Mouse (Mus musculus) regulatory T cell (primary cell): ENCODE results near the gene 4833439L19Rik.

Experiments
- in situ Hi-C: fragments of 300-600 bp; cut with MboI, MseI; formaldehyde crosslinking; loops from one replicate; pipeline ENCODE4 v1.15.1; 2025; ENCODE audit warnings: high pct_unique_total_duplicates

Gene 4833439L19Rik

GRCm38 (mm10) chr13:54582126-54582525, 16.9 kb upstream of the 4833439L19Rik start:
- in situ Hi-C loops = no loop called here

GRCm38 (mm10) chr13:54581385-54581784, 16.1 kb upstream of the 4833439L19Rik start:
- in situ Hi-C loops = no loop called here

DNA sequence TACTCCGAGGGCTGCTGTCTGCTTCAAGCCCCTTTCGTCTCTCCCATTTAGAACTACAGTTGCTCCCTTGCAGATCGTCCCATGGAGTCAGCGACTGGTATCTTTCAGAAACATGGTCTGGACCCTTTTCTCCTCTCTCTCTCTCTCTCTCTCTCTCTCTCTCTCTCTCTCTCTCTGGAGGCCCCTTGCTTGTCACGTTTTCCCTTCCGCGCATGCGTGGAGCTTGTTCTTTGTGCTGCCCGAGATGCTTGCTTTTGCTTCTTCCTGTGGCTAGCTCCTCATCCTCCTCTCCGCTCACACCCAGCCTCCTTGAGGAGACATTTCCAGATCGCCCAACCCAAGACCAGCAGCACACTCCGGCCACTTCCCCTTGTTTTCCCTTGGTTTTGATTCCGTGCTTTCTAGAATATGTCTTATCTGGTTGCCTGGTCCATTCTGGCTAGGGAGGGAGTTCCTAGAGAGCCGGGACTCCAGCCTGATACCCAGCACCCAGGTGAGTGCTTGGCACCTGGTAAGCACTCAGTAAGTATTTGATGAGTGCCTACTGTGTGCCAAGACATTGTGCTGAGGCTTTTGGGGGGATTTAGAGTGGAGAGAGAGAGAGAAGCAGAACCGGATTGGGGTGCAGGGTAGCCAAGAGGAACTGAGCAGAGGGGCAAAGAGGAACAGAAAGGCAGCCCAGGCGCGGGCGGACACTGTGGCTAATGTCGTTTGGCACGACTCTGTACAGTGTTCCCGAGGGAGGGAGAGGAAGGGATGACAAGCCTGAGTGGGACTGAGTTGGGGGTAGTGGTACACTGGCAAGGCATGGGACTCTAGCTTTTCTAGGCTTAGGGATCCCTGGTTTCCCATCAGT, 12.6 kb upstream of the 4833439L19Rik start:
- in situ Hi-C loops = no loop called here

DNA sequence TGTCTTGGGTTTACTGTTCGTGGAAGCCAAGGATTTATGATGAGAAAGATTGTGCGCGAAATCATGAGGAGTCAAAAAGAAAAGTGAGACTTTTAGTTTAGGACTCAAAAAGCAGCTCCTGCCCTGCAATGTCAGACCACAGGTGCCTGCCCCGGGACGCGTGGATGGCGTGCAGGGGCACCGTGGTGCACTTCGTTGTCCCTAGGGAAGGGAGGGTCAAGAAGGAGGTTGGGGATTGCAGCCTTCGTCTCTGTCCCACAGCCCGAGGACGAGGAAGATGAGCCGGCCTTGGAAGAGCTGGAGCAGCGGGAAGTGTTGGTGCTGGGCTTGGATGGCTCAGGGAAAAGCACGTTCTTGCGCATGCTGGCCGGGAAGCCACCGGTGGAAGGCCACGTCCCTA, 10.3 kb upstream of the 4833439L19Rik start:
- in situ Hi-C loops = no loop called here

- in situ Hi-C loops = no loop called here
These were observed 9.7 kb upstream of the 4833439L19Rik start, which contains the start of gene Arl10 for GRCm38 (mm10) chr13:54574854-54575481. Gene Arl10 (plus strand): TSS chr13:54575015.

DNA sequence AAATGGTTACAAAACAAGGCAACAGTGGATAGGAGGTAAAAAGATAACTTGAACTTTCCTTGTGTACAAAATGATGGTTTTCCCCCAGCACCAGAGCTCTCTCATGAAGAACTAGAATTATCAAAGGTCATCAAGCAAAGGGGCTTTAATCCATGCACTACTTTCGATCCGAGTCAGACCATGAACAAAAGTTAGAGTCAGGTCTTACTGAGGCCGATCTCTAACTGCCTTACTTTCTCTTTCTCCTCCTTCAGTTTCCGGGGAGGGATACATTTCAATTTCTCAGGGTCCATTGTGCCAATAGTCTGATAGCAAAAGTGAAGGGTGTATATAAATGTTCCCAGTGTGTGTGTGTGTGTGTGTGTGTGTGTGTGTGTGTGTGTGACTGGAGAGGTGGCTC, 7.4 kb upstream of the 4833439L19Rik start:
- in situ Hi-C loops = no loop called here

- in situ Hi-C loops = no loop called here
These were observed 6.4 kb upstream of the 4833439L19Rik start for GRCm38 (mm10) chr13:54571637-54572036.

DNA sequence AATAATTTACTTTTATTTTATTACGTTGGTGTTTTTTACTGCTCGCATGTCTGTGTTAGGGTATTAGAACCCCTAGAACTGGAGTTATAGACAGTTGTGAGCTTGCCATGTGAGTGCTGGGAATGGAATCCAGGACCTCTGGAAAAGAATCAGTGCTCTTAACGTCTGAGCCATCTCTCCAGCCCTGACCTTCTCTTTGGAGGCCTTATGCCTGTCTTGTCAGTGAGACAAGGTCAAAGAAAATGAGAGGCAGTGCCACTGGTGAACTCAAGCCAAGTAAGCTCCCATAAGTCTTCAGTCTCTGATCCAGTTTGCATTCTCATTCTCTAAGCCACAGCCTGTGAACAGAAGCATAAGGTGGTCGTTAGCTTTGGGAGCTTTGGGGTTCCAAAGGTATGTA, 5.5 kb upstream of the 4833439L19Rik start:
- in situ Hi-C loops = no loop called here

DNA sequence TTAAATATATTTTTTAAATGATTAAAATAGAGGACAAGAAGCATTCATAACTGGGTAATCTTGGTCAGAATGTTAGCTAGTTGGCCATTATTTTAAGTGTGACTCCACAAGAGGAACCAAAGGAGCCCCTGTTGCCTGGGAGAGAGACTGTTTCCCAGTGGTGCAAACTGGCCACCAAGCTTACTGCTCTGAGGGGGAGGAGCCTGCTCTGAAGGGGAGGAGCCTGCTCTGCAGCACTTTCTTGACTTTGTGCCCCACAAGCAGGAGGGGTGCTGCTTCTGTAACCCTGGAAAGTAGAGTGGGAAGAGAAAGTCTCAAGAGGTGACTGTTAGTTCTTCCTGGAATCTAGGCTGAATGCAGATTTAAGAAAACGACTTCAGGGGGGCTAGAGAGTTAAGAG, 4.0 kb upstream of the 4833439L19Rik start:
- in situ Hi-C loops = no loop called here

GRCm38 (mm10) chr13:54568380-54568779, 3.1 kb upstream of the 4833439L19Rik start:
- in situ Hi-C loops = no loop called here

DNA sequence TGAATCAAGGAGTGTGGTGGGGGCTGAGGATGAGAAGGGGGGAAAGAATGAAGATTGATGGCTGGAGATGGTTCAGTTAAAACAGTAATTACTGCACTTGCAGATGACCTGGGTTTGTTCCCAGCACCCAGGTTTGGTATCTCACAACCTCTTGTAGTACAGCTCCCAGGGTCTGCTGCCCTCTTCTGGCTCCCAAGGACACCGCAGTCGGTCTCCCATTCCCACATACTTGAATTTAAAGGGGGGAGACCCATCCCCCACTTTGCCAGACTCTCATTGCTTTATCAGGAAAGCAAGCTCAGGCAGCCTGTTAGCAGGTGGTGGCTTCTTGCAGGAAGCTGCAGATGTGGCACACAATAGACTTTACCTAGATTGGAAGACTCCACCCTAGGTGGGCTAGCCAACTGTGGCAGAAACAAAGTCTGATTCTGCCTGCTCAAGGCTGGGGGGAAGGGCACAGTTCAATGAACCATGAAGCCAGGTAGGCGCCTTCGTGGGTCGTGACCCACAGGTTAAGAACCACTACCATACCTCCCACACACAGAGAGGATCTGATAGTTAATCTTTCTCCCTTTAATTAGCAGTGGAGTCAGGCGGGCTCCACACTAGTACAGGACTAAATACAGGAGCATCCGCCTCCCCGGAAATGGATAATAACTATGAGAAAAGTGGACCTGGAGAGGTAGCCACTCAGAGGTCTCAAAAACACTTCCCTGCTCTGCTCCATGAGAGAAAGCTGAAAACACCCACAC, 535 bp upstream of the 4833439L19Rik start:
- in situ Hi-C loops = no loop called here

DNA sequence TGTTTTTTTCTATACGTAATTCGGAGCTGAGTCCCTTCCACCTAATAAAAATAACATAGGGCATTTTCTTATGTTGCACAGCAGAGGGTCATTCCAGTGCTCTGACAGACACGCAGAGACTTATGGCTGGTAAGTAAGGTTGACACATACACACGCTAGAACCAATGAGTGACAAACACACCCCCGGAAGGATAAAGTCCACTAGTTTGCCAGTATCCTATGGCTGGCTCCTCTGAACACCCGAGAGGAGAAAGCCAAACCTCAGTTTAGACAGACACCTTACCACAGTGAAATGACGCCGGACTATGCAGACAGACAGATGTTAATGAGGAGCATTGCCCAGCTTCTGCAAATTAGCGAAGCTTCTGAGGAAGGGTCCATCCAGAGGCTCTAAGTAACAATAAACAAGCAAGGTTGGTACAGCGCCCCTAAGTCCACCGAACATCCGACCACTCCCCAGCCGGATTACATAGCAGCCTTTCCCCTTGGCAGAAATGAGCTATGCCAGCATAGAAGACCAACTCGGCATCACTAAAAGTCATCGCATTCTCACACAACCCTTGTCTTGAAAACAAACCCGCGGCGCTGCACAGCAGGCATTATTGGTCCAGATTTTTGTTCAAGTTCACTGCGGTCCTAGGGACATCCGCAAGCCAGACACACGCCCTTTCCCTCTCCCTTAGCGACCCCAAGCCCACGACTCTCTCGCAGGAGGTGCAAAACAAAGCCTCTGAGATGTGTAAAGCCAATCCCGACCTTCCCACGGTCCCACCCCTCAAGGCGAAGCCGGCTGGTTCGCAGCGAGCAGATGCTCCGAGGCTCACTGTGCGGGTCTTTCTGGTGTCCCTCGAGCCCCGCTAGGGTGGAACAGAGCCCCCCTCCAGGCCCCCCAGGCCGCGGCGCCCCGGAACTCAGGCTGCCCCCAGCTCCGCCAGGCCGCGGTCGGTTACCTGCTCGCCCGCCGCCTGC, 719 bp downstream of the 4833439L19Rik start:
- in situ Hi-C loops = loop anchor here (5.0 kb wide), 1 partner anchor 107 kb away; no protein-coding TSS in a partner anchor

DNA sequence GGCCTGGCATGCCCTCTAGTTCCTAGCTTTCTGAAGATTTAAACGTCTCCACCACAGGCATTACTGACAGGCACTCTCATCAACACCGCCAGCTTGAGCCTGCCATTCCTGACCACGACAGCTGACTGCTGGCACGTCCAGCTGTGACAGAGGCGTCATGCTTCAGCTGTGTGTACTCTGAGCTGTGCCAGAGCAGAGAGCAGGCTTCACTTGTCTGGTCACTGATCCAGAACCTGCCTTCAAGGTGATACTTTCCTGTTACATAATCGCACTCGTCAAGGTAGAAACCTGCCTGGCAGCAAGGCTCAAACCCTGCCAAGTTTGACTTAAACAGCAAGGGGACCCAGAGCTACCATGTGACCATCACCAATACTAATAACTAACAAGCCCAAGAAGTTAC, 2.7 kb downstream of the 4833439L19Rik start:
- in situ Hi-C loops = loop anchor here (5.0 kb wide), 1 partner anchor 105 kb away; no protein-coding TSS in a partner anchor

DNA sequence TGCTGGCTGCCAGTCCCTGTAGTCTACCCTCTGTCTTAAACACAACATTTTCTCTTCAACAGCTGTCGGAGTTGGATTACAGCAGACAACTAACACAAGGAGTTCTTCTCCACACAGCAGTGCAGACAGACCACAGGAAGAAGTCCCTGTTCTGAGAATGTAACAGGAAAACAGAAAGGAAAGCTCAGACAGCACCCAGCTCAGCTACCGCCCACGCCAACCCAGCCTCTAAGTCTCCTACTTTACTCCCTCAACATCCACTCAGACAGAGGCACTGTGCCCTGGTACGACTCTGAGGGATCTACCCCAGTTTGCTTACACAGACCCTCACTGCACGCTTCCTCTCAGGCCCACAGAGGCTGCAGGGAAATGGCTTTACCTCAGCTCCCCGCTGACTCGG, 4.6 kb downstream of the 4833439L19Rik start:
- in situ Hi-C loops = loop anchor here (5.0 kb wide), 1 partner anchor 103 kb away; no protein-coding TSS in a partner anchor

DNA sequence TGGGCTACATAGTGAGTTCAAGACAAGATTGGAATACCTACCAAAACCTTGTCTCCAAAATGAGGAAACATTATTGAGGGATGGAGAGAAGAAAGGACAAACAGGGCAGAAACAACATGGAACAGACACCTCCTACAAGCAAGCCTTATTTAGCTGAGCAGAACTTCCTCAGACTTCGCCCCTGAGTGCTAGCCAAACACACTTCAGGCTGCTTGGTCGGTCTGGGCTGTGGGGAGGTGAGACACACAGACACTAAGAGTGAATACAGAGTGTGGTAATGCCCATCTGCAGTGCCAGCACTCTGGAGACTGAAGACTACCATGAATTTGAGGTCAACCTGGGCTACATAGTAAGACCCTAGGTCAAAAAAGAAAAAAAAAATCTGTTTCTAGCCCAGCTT, 5.6 kb downstream of the 4833439L19Rik start:
- in situ Hi-C loops = loop anchor here (5.0 kb wide), 1 partner anchor 102 kb away; no protein-coding TSS in a partner anchor

- in situ Hi-C loops = no loop called here
These were observed 7.6 kb downstream of the 4833439L19Rik start for GRCm38 (mm10) chr13:54557652-54558051.

GRCm38 (mm10) chr13:54556796-54557195, 8.4 kb downstream of the 4833439L19Rik start:
- in situ Hi-C loops = no loop called here

DNA sequence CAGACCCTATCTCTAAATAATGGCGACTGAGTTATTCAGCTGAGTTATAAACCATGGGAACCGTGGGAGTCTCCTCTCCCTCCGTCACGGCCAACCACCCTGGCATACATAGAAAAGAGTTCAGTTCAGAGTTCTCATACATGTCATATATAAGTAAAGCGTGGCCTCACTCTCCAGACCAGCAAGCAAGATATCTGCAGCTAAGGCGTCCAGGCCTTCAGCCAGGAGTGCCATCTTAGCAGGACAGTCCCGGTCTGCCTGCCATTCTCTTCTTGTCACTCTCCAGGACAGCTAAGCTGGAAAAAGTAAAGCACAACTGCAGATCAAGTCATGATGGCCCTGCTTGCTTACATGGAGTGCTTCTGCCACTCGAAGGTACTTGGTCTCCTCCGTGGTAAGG, 9.1 kb downstream of the 4833439L19Rik start:
- in situ Hi-C loops = no loop called here

GRCm38 (mm10) chr13:54548036-54548435, 17.2 kb downstream of the 4833439L19Rik start:
- in situ Hi-C loops = no loop called here

DNA sequence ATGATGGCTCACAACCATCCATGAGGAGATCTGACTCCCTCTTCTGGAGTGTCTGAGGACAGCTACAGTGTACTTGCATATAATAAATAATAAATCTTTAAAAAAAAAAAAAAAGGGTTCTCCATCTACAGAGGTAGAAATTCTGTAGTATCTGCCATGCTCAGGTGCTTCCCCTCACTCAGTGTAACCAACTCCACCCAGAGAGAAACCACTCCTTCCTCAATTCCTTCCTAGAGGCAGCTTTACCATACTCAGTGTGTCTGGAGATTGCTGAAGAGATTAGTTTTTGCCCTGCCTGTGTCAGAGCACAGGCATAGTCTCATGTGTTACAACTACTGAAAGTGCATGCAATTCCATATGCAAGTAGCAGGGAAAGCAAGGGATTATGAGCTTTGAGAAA, 33.1 kb downstream of the 4833439L19Rik start:
- in situ Hi-C loops = no loop called here

DNA sequence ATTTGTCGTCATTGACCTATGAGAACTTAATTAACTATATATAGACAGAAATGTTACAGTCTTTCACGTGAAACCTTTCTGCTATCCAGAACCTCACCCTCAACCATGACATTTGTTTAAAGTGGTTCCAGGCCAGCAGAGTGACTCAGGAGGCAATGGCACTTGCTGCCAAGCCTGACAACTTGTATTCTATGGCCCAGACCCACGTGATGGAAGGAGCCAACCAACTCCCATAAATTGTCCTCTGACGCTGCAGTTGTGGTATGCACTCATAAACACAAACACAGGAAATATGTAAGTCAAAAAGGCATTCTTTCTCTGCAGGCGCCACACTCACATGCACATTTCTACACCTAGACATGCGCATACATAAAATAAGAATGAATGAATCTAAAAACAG, 38.1 kb downstream of the 4833439L19Rik start:
- in situ Hi-C loops = no loop called here
